Mouse (Mus musculus) small intestine, adult 2 months (tissue): ENCODE data around the gene Slc16a11. TPM values are rescaled to one million over a fixed set of nuclear protein-coding genes. Genes with fewer than 3 reads are reported as not detected.

Experiments
- H3K27ac ChIP-seq: fragments of 200-500 bp; 2 replicates; pipeline ENCODE4 v1.5.1; 2012; ENCODE audit warnings: low read depth, low read length, control low read depth, inconsistent platforms; ENCODE audit not compliant: insufficient read depth
- H3K27me3 ChIP-seq: fragments of 200-500 bp; 2 replicates; pipeline ENCODE4 v1.6.1; 2012; ENCODE audit warnings: mild to moderate bottlenecking, moderate library complexity, low read length, inconsistent platforms; ENCODE audit not compliant: control insufficient read depth, insufficient read depth
- H3K36me3 ChIP-seq: fragments of 200-500 bp; 2 replicates; pipeline ENCODE4 v1.6.1; 2012; ENCODE audit warnings: mild to moderate bottlenecking, low read length, control low read depth, inconsistent platforms; ENCODE audit not compliant: control insufficient read depth, insufficient read depth
- H3K4me1 ChIP-seq: fragments of 200-500 bp; 2 replicates; pipeline ENCODE4 v1.6.1; 2012; ENCODE audit warnings: low read length, inconsistent platforms, mixed read lengths; ENCODE audit not compliant: control insufficient read depth, insufficient read depth, insufficient read length
- H3K4me3 ChIP-seq: fragments of 200-500 bp; 2 replicates; pipeline ENCODE4 v1.5.1; 2012; ENCODE audit warnings: low read depth, mild to moderate bottlenecking, control low read depth, inconsistent platforms, low read length, moderate library complexity
- CTCF ChIP-seq: fragments of 200-500 bp; IDR thresholded peaks from 2 replicates; pipeline ENCODE4 v1.5.1; 2012; ENCODE audit warnings: low read depth, mild to moderate bottlenecking, control low read depth, inconsistent platforms, low read length, moderate library complexity, mixed read lengths; ENCODE audit not compliant: insufficient replicate concordance, insufficient read length; ENCODE audit errors: extremely low read depth
- POLR2A ChIP-seq: fragments of 200-500 bp; IDR thresholded peaks from 2 replicates; pipeline ENCODE4 v1.6.1; 2012; ENCODE audit warnings: low read depth, mild to moderate bottlenecking, control low read depth, inconsistent platforms, low read length, moderate library complexity
- WGBS: fragments of 180-500 bp; shearing (Covaris S2); methylation state at CpG from one replicate; pipeline ENCODE4 v1.1.7; 2018; 5-methylcytosine and 5-hydroxymethylcytosine counted together
- polyA plus RNA-seq: library from polyadenylated mRNA; depleted of rRNA; stranded (reverse); fragments of >200 nt; gene quantifications from 2 replicates; pipeline ENCODE4 v1.2.3, GENCODE M21; 2012

Gene Slc16a11
- polyA plus RNA-seq, 1 experiment: 12.7 TPM

DNA sequence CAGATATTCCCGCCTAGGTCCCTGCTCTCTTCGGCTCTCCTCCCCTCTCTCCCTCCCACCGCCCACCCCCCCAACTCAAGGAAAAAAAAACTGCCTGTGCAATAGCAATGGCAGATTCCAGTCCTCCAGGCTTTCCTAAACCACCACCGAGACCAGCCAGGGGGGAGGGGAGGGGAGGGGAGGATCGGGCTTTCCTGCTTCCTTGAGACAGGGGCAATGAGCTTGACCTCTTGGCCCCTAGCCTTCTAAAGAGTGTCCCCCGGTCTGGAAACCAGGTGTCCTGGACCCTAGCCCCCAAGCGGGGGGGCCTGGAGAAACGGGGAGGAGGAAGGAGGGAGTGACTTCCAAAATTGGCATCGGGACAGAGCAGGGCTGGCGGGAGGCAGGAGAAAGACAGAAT, 20.0 kb downstream of the Slc16a11 start:
- Histone ChIP-seq H3K27ac (peak overlapping the region; percentile 64), H3K36me3 (peaks cover 6% of the 10 kb centered on the region; the same call in 1 of the 2 replicates), H3K27me3 (peaks cover 12% of the 10 kb centered on the region), H3K4me3 (peak overlapping the region; percentile 60), H3K4me1 (peaks cover 12% of the 10 kb centered on the region)
- no peak for TF ChIP-seq CTCF
- TF ChIP-seq POLR2A: no peak
- WGBS: 28% methylated on average over 10 of the region's 10 CpGs

DNA sequence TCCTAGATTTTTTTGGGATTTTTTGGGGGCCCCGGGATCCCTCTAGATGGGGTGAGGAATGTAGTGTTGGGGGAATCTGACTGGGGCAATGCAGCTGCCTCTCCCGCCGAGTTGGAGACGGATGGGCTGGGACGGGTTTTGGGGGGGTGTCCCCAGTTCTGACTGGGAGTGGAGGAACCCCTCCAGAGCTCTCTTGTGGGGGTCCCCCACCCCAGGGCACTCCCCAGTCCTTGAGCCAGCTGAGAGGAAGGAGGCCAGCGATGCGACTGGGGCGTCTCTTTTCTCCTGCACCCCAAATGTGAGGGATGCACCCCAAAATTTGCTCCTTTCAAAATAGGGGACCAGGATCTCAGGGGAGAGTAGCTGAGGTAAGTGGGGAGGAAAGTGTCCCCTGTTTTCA, 20.5 kb downstream of the Slc16a11 start:
- H3K4me3 ChIP-seq: peak overlapping the region; percentile 60
- H3K4me1 ChIP-seq: peaks cover 12% of the 10 kb centered on the region
- WGBS: 50% methylated on average over 8 of the region's 8 CpGs
- H3K27me3 ChIP-seq: peaks cover 12% of the 10 kb centered on the region
- TF ChIP-seq POLR2A (no peak), CTCF (no peak)
- H3K27ac ChIP-seq: peak overlapping the region; percentile 64
- H3K36me3 ChIP-seq: peaks cover 6% of the 10 kb centered on the region; the same call in 1 of the 2 replicates

DNA sequence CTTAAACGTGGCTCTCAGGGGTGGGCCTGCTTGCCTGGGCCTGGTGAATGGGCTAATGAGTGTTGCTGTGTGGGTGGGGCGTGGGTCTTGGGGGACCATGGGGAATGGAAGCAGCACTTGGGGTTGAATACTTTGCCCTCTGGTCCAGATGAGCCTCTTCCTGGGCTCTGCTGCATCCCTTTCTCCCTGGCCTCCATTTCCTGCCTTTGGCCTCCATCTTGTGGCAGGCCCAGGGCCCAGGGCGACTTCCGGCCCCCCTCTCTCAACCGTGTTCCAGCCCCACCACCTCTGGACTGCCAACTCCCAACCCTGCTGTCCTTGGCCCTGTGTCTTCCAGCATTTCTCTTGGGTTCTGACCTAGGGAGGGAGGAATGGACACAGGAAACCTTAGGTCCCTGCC, 21.5 kb downstream of the Slc16a11 start:
- WGBS: 67% methylated on average over 5 of the region's 5 CpGs
- Histone ChIP-seq H3K36me3 (peaks cover 6% of the 10 kb centered on the region; the same call in 1 of the 2 replicates), H3K4me3 (peak overlapping the region; percentile 36), H3K4me1 (peaks cover 12% of the 10 kb centered on the region), H3K27ac (no peak overlapping the region), H3K27me3 (peaks cover 12% of the 10 kb centered on the region)
- TF ChIP-seq POLR2A (no peak), CTCF (no peak)

DNA sequence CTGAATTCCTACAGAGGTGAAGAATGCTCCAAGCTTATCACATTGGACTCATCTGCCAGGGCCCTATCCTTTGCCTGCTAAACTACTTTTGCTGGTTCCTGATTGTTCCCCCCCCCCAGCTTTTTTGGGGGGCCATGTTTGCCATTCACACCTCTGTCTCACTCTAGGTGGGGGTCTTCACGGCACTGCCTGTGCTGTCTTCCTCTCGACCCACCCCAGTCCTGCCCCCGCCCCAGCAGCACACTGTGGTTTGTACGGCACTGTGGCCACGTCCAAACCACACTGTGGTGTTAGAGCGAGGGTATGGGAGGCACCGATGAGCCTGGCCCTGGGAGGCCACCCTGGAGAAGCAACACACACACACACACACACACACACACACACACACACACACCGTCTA, 21.9 kb downstream of the Slc16a11 start:
- H3K4me3 ChIP-seq: 0 out of 2 replicates have a peak overlapping the region, but pooled peaks have one; percentile 36
- H3K4me1 ChIP-seq: peaks cover 9% of the 10 kb centered on the region; the same call in 1 of the 2 replicates
- H3K27me3 ChIP-seq: peaks cover 7% of the 10 kb centered on the region
- peaks cover 6% of the 10 kb centered on the region; the same call in 1 of the 2 replicates for H3K36me3 ChIP-seq
- TF ChIP-seq POLR2A (no peak), CTCF (no peak)
- H3K27ac ChIP-seq: no peak overlapping the region
- WGBS: 78% methylated on average over 8 of the region's 8 CpGs

DNA sequence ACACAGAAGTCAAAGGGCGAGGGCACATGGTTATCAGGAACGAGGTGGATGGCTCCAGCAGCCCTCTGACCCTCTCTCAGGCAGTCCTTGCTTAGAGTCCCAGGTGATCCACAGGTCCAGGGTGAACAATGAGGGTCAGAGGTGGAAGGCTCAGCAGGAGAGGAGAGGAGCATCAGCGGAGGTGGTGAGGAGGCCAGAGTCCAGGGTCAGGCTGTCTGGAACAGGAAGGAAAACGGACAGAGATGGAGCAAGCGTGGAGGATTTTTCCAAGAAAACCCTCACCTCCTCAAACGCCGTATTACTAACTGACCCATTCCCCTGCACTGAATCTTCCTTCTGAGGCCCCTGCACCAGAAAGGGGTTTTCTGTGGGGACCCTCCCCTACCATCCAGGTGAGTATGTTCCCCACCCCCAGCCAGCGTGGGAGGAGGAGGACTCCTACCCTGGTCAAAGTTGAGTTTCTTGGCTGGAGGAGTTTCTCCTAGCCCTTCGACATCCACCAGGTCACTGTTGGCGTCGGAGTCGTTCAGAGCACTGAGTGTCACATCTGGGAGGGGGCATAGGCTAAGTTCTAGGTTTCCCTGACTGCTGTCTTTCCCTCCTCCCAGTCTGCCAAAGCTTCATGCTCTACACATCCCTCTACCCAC, 22.8 kb downstream of the Slc16a11 start:
- TF ChIP-seq POLR2A: no peak
- TF ChIP-seq CTCF: no peak
- WGBS: 90% methylated on average over 12 of the region's 12 CpGs
- H3K4me1 ChIP-seq: peaks cover 6% of the 10 kb centered on the region; the same call in 1 of the 2 replicates
- peaks cover 6% of the 10 kb centered on the region; the same call in 1 of the 2 replicates for H3K36me3 ChIP-seq
- H3K27me3 ChIP-seq: no peaks in the 10 kb centered on the region
- no peak overlapping the region for H3K4me3 ChIP-seq
- no peak overlapping the region for H3K27ac ChIP-seq

DNA sequence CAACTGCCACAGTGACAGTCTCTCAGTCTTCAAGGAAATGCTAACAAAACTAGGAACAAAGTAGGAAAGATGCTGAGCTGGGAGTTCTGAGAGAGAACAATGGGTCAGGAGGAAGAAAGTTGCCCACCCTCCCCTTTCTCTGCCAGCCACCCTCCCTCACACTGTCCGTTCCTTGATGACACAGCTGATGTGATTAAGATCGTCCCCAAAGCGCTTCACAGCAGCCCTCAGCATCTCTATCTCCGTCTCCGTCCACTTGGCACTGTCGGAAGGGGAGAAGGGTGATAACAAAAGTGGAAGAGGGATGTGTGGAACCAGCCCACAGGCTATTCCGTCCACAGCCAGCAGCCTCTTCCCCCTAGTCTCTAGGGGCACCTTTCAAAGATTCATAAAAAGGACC, 24.2 kb downstream of the Slc16a11 start:
- H3K4me1 ChIP-seq: peaks cover 9% of the 10 kb centered on the region; the same call in 1 of the 2 replicates
- TF ChIP-seq CTCF (no peak), POLR2A (no peak)
- peaks cover 6% of the 10 kb centered on the region; the same call in 1 of the 2 replicates for H3K36me3 ChIP-seq
- WGBS: 67% methylated on average over 7 of the region's 7 CpGs
- H3K27me3 ChIP-seq: no peaks in the 10 kb centered on the region
- 0 out of 2 replicates have a peak overlapping the region, but pooled peaks have one; percentile 6 for H3K4me3 ChIP-seq
- H3K27ac ChIP-seq: no peak overlapping the region; the same call in 1 of the 2 replicates

DNA sequence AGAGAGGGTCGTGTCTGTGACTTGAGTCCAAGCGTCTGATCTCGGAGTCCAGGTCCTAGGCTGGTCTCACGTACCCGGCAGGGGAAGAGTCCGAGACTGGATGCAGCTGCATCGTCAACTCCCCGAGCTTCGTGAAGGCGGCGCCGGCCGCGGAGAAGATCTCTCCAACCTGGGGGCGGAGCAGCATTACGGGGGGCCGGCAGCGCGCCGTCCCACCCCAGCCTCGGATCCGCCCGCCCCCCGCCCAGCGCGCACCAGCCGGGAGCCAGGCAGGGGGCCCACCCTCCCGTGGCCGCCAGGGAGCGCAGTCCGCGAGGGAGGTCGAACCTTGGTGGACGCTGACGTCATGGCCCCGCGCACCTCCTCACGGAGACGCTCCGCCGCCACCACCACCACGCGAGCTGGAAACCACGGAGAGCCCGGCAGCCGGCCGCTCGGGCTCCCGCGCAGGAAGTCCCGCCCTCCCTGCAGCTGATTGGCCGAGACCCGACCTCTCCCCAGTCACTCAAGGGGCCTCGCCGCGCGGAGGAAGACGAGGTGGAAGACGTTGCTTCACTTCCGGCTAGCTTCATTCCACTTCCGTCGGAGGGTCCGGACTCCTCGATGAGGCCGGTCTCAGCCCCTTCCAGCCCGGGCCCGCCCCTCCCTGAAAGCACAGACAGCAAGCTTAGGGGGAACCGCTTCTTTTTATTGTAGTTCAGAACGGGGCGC, 25.1 kb downstream of the Slc16a11 start, which contains the start of gene 0610010K14Rik:
Gene 0610010K14Rik, minus strand, starts transcription at position 458 of the 711 bp plus-strand sequence.
- WGBS: under 1% methylated on average over 70 of the region's 70 CpGs
- Histone ChIP-seq H3K27me3 (no peaks in the 10 kb centered on the region), H3K36me3 (peaks cover 6% of the 10 kb centered on the region; the same call in 1 of the 2 replicates), H3K4me3 (peak within 1 kb of the TSS; percentile 99), H3K4me1 (peaks cover 9% of the 10 kb centered on the region; the same call in 1 of the 2 replicates), H3K27ac (peak within 1 kb of the TSS; percentile 85)
- peak; percentile 19 for TF ChIP-seq CTCF
- peak; percentile 87 for TF ChIP-seq POLR2A
